Mouse (Mus musculus) stomach, postnatal 0 days (tissue): ENCODE results near the gene Tespa1. TPM values are rescaled to one million over a fixed set of nuclear protein-coding genes. Genes with fewer than 3 reads are reported as not detected.
"Not testable (repeated sequence)": the region's sequence is repeated elsewhere in the genome, so short reads cannot be mapped to it uniquely, and the experiment has no call there.

Experiments
- ATAC-seq: fragments of 200-750 bp; cut with Nextera tagmentation; 2 replicates; pipeline ENCODE4 v1.8.0; 2017; ENCODE audit not compliant: low FRiP score, low TSS enrichment
- DNase-seq: peaks from one replicate; pipeline ENCODE4 v3.0.0-alpha.2; 2016; ENCODE audit warnings: low spot score
- H3K27ac ChIP-seq: fragments of 300-500 bp; sonication (generic); replicated peaks from 2 replicates; pipeline ENCODE4 v1.5.1; 2014; ENCODE audit warnings: mild to moderate bottlenecking, control low read depth
- H3K27me3 ChIP-seq: fragments of 300-500 bp; sonication (generic); 2 replicates; pipeline ENCODE4 v1.6.1; 2014; ENCODE audit warnings: low read length; ENCODE audit not compliant: control insufficient read depth, insufficient read depth
- H3K36me3 ChIP-seq: fragments of 300-500 bp; sonication (generic); 2 replicates; pipeline ENCODE4 v1.6.1; 2014; ENCODE audit warnings: low read length, mixed read lengths; ENCODE audit not compliant: control insufficient read depth, insufficient read depth
- H3K4me1 ChIP-seq: fragments of 300-500 bp; sonication (generic); replicated peaks from 2 replicates; pipeline ENCODE4 v1.6.1; 2014; ENCODE audit warnings: antibody characterized with exemption; ENCODE audit not compliant: control insufficient read depth, insufficient read depth
- H3K4me2 ChIP-seq: fragments of 300-500 bp; sonication (generic); replicated peaks from 2 replicates; pipeline ENCODE4 v1.6.1; 2014; ENCODE audit warnings: low read depth, mild to moderate bottlenecking, control low read depth, moderate library complexity
- H3K4me3 ChIP-seq: fragments of 300-500 bp; sonication (generic); 2 replicates; pipeline ENCODE4 v1.5.1; 2014; ENCODE audit warnings: low read depth, low read length, control low read depth
- H3K9ac ChIP-seq: fragments of 300-500 bp; sonication (generic); 2 replicates; pipeline ENCODE4 v1.6.1; 2014; ENCODE audit warnings: mild to moderate bottlenecking, low read length, control low read depth, mixed read lengths
- H3K9me3 ChIP-seq: fragments of 300-500 bp; sonication (generic); 2 replicates; pipeline ENCODE4 v1.6.1; 2016; ENCODE audit warnings: low read length; ENCODE audit not compliant: control insufficient read depth
- CTCF ChIP-seq: IDR thresholded peaks from 2 replicates; pipeline ENCODE4 v1.5.1; 2016; ENCODE audit warnings: antibody characterized with exemption, low read depth, mild to moderate bottlenecking, moderate library complexity
- EP300 ChIP-seq: optimal IDR thresholded peaks from 2 replicates; pipeline ENCODE3; 2016; ENCODE audit warnings: antibody characterized with exemption
- WGBS: fragments of 180-500 bp; shearing (Covaris S2); extraction: QIAGEN DNeasy Blood & Tissue Kit; methylation state at CpG from one replicate; pipeline ENCODE4 v1.1.7; 2014; 5-methylcytosine and 5-hydroxymethylcytosine counted together
- polyA plus RNA-seq: library from polyadenylated mRNA; unstranded; fragments of >200 nt; fragmentation: Nextera tagmentation; extraction: Ambion mirVana; gene quantifications from 2 replicates; pipeline ENCODE4 v1.2.1, GENCODE M21; 2015

The Tespa1 gene
- polyA plus RNA-seq, 1 experiment from 2014 or later = 0.21 TPM

- no peaks in the 10 kb centered on the region for H3K36me3 ChIP-seq
- TF ChIP-seq EP300 (no peak), CTCF (no peak)
- H3K27me3 ChIP-seq = no peaks in the 10 kb centered on the region
- no peak for DNase-seq
- no peak within 1 kb of the TSS for H3K4me2 ChIP-seq
- H3K27ac ChIP-seq = no peak within 1 kb of the TSS
- no peak for ATAC-seq
- no peak within 1 kb of the TSS for H3K9ac ChIP-seq
- H3K9me3 ChIP-seq = no peaks in the 10 kb centered on the region
- no peaks in the 10 kb centered on the region for H3K4me1 ChIP-seq
- H3K4me3 ChIP-seq = no peak within 1 kb of the TSS
These were observed 71.6 kb downstream of the Tespa1 start, which contains the start of gene Vmn2r84 for GRCm38 (mm10) chr10:130394232-130394631. Gene Vmn2r84, minus strand, starts transcription at chr10:130394332.

GRCm38 (mm10) chr10:130412167-130412698, 89.6 kb downstream of the Tespa1 start:
- not testable (repeated sequence) for H3K27ac ChIP-seq, H3K9me3 ChIP-seq, H3K9ac ChIP-seq, DNase-seq, H3K4me1 ChIP-seq, H3K36me3 ChIP-seq, H3K4me3 ChIP-seq, H3K4me2 ChIP-seq, H3K27me3 ChIP-seq
- peak; percentile 56; the same call in 1 of the 2 replicates for ATAC-seq
- 58% methylated on average over 11 of the region's 35 CpGs for WGBS

Other genes starting within 250 kb of the Tespa1 start
- gene Olfr823, start 207.5 kb upstream of the Tespa1 start, polyA plus RNA-seq = not detected in 2 replicates
- gene Olfr824, start 192.9 kb upstream of the Tespa1 start, polyA plus RNA-seq = not detected in 2 replicates
- not detected in 2 replicates for gene Olfr825, start 156.1 kb upstream of the Tespa1 start, polyA plus RNA-seq
- not detected in 2 replicates for gene Olfr826, start 138.7 kb upstream of the Tespa1 start, polyA plus RNA-seq
- gene Olfr827, start 108.5 kb upstream of the Tespa1 start, polyA plus RNA-seq = not detected in 2 replicates
- gene Neurod4, start 42.6 kb upstream of the Tespa1 start, polyA plus RNA-seq = 0.05 TPM in 1 of 2 replicates, not detected in the other
- gene Vmn2r84, start 71.5 kb downstream of the Tespa1 start, polyA plus RNA-seq = 0.01 TPM in 1 of 2 replicates, not detected in the other
- gene Vmn2r85, start 106.8 kb downstream of the Tespa1 start, polyA plus RNA-seq = 0.01 TPM in 1 of 2 replicates, not detected in the other
- not detected in 2 replicates for gene Vmn2r86, start 133.2 kb downstream of the Tespa1 start, polyA plus RNA-seq
- not detected in 2 replicates for gene Vmn2r87, start 174.5 kb downstream of the Tespa1 start, polyA plus RNA-seq